Mouse (Mus musculus): ENCODE measurements around the gene Rtn1. TPM values are rescaled to one million over a fixed set of nuclear protein-coding genes. Genes with fewer than 3 reads are reported as not detected.

The Rtn1 gene
- polyA plus RNA-seq, 1 experiment from 2014 or later, result 1.5 TPM

- no peak overlapping the region for H3K4me2 ChIP-seq (ENCODE audit: low read depth, low read length)
- H3K36me3 ChIP-seq (replicated peaks; ENCODE audit: insufficient read depth, low read length), result no peaks in the 10 kb centered on the region
- 62% methylated on average over 11 of the region's 11 CpGs for WGBS (ENCODE audit: insufficient replicate concordance)
- TF ChIP-seq EP300 (IDR thresholded peaks at IDR 0.05; ENCODE audit: low read depth) (no peak), CTCF (IDR thresholded peaks at IDR 0.05; ENCODE audit: low read depth) (no peak)
- H3K27ac ChIP-seq (ENCODE audit: low read depth), result no peak overlapping the region
- H3K9me3 ChIP-seq (ENCODE audit: low read length), result no peaks in the 10 kb centered on the region
- no peak for DNase-seq
- no peak overlapping the region for H3K4me3 ChIP-seq (ENCODE audit: low read depth, low read length)
- no peaks in the 10 kb centered on the region for H3K27me3 ChIP-seq (ENCODE audit: insufficient read depth, low read length)
- H3K4me1 ChIP-seq (ENCODE audit: insufficient read depth), result no peaks in the 10 kb centered on the region
- H3K9ac ChIP-seq (replicated peaks), result no peak overlapping the region
- ATAC-seq, result no peak
Observed at GRCm38 (mm10) chr12:72357667-72358420, 51.0 kb downstream of the Rtn1 start.

- Histone ChIP-seq H3K27ac (ENCODE audit: low read depth) (no peak overlapping the region), H3K36me3 (replicated peaks; ENCODE audit: insufficient read depth, low read length) (no peaks in the 10 kb centered on the region), H3K4me1 (ENCODE audit: insufficient read depth) (no peaks in the 10 kb centered on the region), H3K27me3 (ENCODE audit: insufficient read depth, low read length) (no peaks in the 10 kb centered on the region), H3K9ac (replicated peaks) (no peak overlapping the region), H3K4me2 (ENCODE audit: low read depth, low read length) (no peak overlapping the region), H3K9me3 (ENCODE audit: low read length) (no peaks in the 10 kb centered on the region), H3K4me3 (ENCODE audit: low read depth, low read length) (no peak overlapping the region)
- no peak for DNase-seq
- no peak for ATAC-seq
- WGBS (ENCODE audit: insufficient replicate concordance), result 89% methylated on average over 1 of the region's 1 CpGs
- TF ChIP-seq CTCF (IDR thresholded peaks at IDR 0.05; ENCODE audit: low read depth), result no peak
- TF ChIP-seq EP300 (IDR thresholded peaks at IDR 0.05; ENCODE audit: low read depth), result no peak
Observed at GRCm38 (mm10) chr12:72354241-72354640, 54.6 kb downstream of the Rtn1 start.

DNA sequence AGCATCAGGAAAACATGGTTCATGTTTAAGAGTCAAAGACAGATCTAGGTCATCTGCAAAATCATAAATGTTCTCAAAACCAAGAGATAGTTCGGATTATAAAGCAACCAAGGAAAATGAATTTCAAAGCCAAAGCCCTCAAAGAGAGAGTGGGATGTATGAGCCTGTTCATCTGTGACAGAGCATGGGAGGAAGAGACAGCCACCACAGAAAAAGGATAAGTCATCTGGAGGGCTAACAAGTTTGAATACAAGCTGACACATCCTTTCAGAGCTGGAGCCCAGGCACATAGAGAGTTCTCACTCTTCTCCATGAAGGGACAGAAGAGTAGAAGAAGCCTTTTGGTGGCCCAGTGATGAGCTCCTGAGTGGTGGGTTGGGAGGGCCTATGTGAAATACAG lies 55.3 kb downstream of the Rtn1 start:
- 67% methylated on average over 1 of the region's 1 CpGs for WGBS (ENCODE audit: insufficient replicate concordance)
- H3K4me1 ChIP-seq (ENCODE audit: insufficient read depth), result no peaks in the 10 kb centered on the region
- no peaks in the 10 kb centered on the region for H3K9me3 ChIP-seq (ENCODE audit: low read length)
- H3K27ac ChIP-seq (ENCODE audit: low read depth), result no peak overlapping the region
- TF ChIP-seq CTCF (IDR thresholded peaks at IDR 0.05; ENCODE audit: low read depth), result no peak
- no peak for TF ChIP-seq EP300 (IDR thresholded peaks at IDR 0.05; ENCODE audit: low read depth)
- DNase-seq (no peak), ATAC-seq (no peak)
- no peaks in the 10 kb centered on the region for H3K27me3 ChIP-seq (ENCODE audit: insufficient read depth, low read length)
- no peaks in the 10 kb centered on the region for H3K36me3 ChIP-seq (replicated peaks; ENCODE audit: insufficient read depth, low read length)
- H3K4me3 ChIP-seq (ENCODE audit: low read depth, low read length), result no peak overlapping the region
- no peak overlapping the region for H3K9ac ChIP-seq (replicated peaks)
- no peak overlapping the region for H3K4me2 ChIP-seq (ENCODE audit: low read depth, low read length)

DNA sequence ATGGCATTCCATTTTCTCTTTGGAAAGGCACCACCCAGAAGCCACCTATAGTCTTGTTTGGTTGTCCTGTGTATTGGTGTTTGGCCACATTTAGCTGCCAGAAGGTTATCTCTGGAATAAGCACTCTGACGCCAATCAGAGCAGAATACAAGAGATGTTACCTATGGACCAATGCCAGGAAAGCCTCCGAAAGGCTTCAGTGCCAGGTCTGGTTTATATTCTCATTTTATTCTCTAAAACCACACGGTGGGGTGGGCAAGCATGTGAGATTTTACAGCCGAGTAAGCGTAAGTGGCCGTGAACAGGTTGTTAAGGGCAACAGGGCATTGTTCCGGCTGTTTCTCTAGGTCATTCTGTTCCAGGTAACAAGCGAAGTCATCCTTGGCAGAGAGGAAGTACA lies 60.3 kb downstream of the Rtn1 start:
- Histone ChIP-seq H3K4me1 (ENCODE audit: insufficient read depth) (no peaks in the 10 kb centered on the region), H3K4me2 (ENCODE audit: low read depth, low read length) (no peak overlapping the region), H3K36me3 (replicated peaks; ENCODE audit: insufficient read depth, low read length) (no peaks in the 10 kb centered on the region), H3K9ac (replicated peaks) (no peak overlapping the region), H3K27ac (ENCODE audit: low read depth) (no peak overlapping the region), H3K9me3 (ENCODE audit: low read length) (no peaks in the 10 kb centered on the region), H3K4me3 (ENCODE audit: low read depth, low read length) (no peak overlapping the region), H3K27me3 (ENCODE audit: insufficient read depth, low read length) (no peaks in the 10 kb centered on the region)
- DNase-seq (no peak), ATAC-seq (no peak)
- 74% methylated on average over 8 of the region's 8 CpGs for WGBS (ENCODE audit: insufficient replicate concordance)
- TF ChIP-seq EP300 (IDR thresholded peaks at IDR 0.05; ENCODE audit: low read depth) (no peak), CTCF (IDR thresholded peaks at IDR 0.05; ENCODE audit: low read depth) (no peak)

- Histone ChIP-seq H3K4me1 (ENCODE audit: insufficient read depth) (no peaks in the 10 kb centered on the region), H3K9ac (replicated peaks) (no peak overlapping the region), H3K4me3 (ENCODE audit: low read depth, low read length) (no peak overlapping the region), H3K4me2 (ENCODE audit: low read depth, low read length) (no peak overlapping the region), H3K9me3 (ENCODE audit: low read length) (no peaks in the 10 kb centered on the region), H3K27me3 (ENCODE audit: insufficient read depth, low read length) (no peaks in the 10 kb centered on the region), H3K27ac (ENCODE audit: low read depth) (no peak overlapping the region), H3K36me3 (replicated peaks; ENCODE audit: insufficient read depth, low read length) (no peaks in the 10 kb centered on the region)
- no peak for TF ChIP-seq EP300 (IDR thresholded peaks at IDR 0.05; ENCODE audit: low read depth)
- TF ChIP-seq CTCF (IDR thresholded peaks at IDR 0.05; ENCODE audit: low read depth), result no peak
- 71% methylated on average over 1 of the region's 1 CpGs for WGBS (ENCODE audit: insufficient replicate concordance)
- ATAC-seq (no peak), DNase-seq (no peak)
Observed at GRCm38 (mm10) chr12:72347184-72347583, 61.7 kb downstream of the Rtn1 start.

DNA sequence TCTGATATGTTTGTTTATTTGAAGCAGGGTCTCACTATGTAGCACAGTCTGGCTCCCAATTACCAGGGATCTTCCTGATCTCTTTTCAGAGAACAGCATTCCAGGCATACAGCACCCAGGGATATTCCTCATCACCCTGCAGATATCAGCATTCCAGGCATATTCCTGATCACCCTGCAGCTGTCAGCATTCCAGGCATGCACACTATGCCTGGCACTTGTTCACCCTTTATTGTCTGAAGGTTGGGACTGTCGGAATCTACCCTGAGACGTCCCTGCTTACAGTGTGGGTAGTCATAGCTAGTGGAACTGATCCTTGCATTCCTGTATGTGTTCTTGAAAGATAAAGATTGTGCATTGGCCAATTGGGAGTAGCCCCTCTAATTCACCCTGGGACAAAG lies 65.2 kb downstream of the Rtn1 start:
- no peak overlapping the region for H3K4me3 ChIP-seq (ENCODE audit: low read depth, low read length)
- no peak overlapping the region for H3K4me2 ChIP-seq (ENCODE audit: low read depth, low read length)
- H3K36me3 ChIP-seq (replicated peaks; ENCODE audit: insufficient read depth, low read length), result no peaks in the 10 kb centered on the region
- H3K27me3 ChIP-seq (ENCODE audit: insufficient read depth, low read length), result no peaks in the 10 kb centered on the region
- WGBS (ENCODE audit: insufficient replicate concordance), result 45% methylated on average over 2 of the region's 2 CpGs
- TF ChIP-seq CTCF (IDR thresholded peaks at IDR 0.05; ENCODE audit: low read depth) (no peak), EP300 (IDR thresholded peaks at IDR 0.05; ENCODE audit: low read depth) (no peak)
- DNase-seq (no peak), ATAC-seq (no peak)
- H3K9me3 ChIP-seq (ENCODE audit: low read length), result no peaks in the 10 kb centered on the region
- no peaks in the 10 kb centered on the region for H3K4me1 ChIP-seq (ENCODE audit: insufficient read depth)
- H3K27ac ChIP-seq (ENCODE audit: low read depth), result no peak overlapping the region
- no peak overlapping the region for H3K9ac ChIP-seq (replicated peaks)
